Mouse (Mus musculus) hindbrain, postnatal 0 days (tissue): ENCODE data around the gene Sh3bgrl2. TPM values are rescaled to one million over a fixed set of nuclear protein-coding genes. Genes with fewer than 3 reads are reported as not detected.
A peak's percentile ranks its signal among the peaks of the same experiment; 100 is the strongest.

Source experiments
- ATAC-seq: fragments of 200-750 bp; cut with Nextera tagmentation; 2 replicates; pipeline ENCODE4 v1.8.0; 2017; ENCODE audit warnings: mild to moderate bottlenecking, moderate TSS enrichment, moderate library complexity
- DNase-seq: peaks from one replicate; pipeline ENCODE4 v3.0.0-alpha.2; 2015; ENCODE audit warnings: low spot score
- H3K27ac ChIP-seq: fragments of 300-500 bp; sonication (generic); 2 replicates; pipeline ENCODE4 v1.5.1; 2014; ENCODE audit warnings: mild to moderate bottlenecking
- H3K27me3 ChIP-seq: fragments of 300-500 bp; sonication (generic); 2 replicates; pipeline ENCODE4 v1.6.1; 2014; ENCODE audit warnings: low read length, mixed read lengths; ENCODE audit not compliant: insufficient read depth
- H3K36me3 ChIP-seq: fragments of 300-500 bp; sonication (generic); 2 replicates; pipeline ENCODE4 v1.6.1; 2014; ENCODE audit warnings: low read length, mixed read lengths; ENCODE audit not compliant: insufficient read depth
- H3K4me1 ChIP-seq: fragments of 300-500 bp; sonication (generic); 2 replicates; pipeline ENCODE4 v1.6.1; 2014; ENCODE audit warnings: antibody characterized with exemption, low read length, mixed read lengths; ENCODE audit not compliant: insufficient read depth
- H3K4me2 ChIP-seq: fragments of 300-500 bp; sonication (generic); 2 replicates; pipeline ENCODE4 v1.6.1; 2014; ENCODE audit warnings: low read depth, mild to moderate bottlenecking, low read length, moderate library complexity, mixed read lengths
- H3K4me3 ChIP-seq: fragments of 300-500 bp; sonication (generic); 2 replicates; pipeline ENCODE4 v1.5.1; 2014; ENCODE audit warnings: low read length
- H3K9ac ChIP-seq: fragments of 300-500 bp; sonication (generic); replicated peaks from 2 replicates; pipeline ENCODE4 v1.6.1; 2014; ENCODE audit warnings: mild to moderate bottlenecking, low read length, moderate library complexity, mixed read lengths
- H3K9me3 ChIP-seq: fragments of 300-500 bp; sonication (generic); 2 replicates; pipeline ENCODE4 v1.6.1; 2016; ENCODE audit warnings: low read length, mixed read lengths
- CTCF ChIP-seq: IDR thresholded peaks from 2 replicates; pipeline ENCODE4 v1.5.1; 2016; ENCODE audit warnings: antibody characterized with exemption, control low read depth, low read depth
- WGBS: fragments of 180-500 bp; shearing (Covaris S2); extraction: QIAGEN DNeasy Blood & Tissue Kit; methylation state at CpG from one replicate; pipeline ENCODE4 v1.1.7; 2014; 5-methylcytosine and 5-hydroxymethylcytosine counted together
- polyA plus RNA-seq: library from polyadenylated mRNA; unstranded; fragments of >200 nt; fragmentation: Nextera tagmentation; extraction: Ambion mirVana; gene quantifications from 2 replicates; pipeline ENCODE4 v1.2.1, GENCODE M21; 2015
- total RNA-seq: library from RNA; depleted of rRNA; stranded (reverse); fragments of >200 nt; gene quantifications from 2 replicates; pipeline ENCODE4 v1.2.3, GENCODE M21; 2014

The Sh3bgrl2 gene
- total and polyA plus RNA-seq, 2 experiments from 2014 or later, result 7.1 to 11.9 TPM

- Histone ChIP-seq H3K4me3 (no peak overlapping the region), H3K9me3 (no peaks in the 10 kb centered on the region), H3K4me1 (peaks cover 7% of the 10 kb centered on the region; the same call in 1 of the 2 replicates), H3K4me2 (no peak overlapping the region), H3K27ac (peak overlapping the region; percentile 60), H3K36me3 (no peaks in the 10 kb centered on the region), H3K27me3 (no peaks in the 10 kb centered on the region), H3K9ac (no peak overlapping the region)
- WGBS, result 41% methylated on average over 10 of the region's 10 CpGs
- peak; percentile 78 for ATAC-seq
- DNase-seq, result peak; percentile 72
- no peak for TF ChIP-seq CTCF
Observed at GRCm38 (mm10) chr9:83556780-83557771, 8.9 kb downstream of the Sh3bgrl2 start.

GRCm38 (mm10) chr9:83560670-83561069 lies 12.5 kb downstream of the Sh3bgrl2 start:
- no peak for TF ChIP-seq CTCF
- Histone ChIP-seq H3K27me3 (no peaks in the 10 kb centered on the region), H3K4me2 (no peak overlapping the region), H3K4me1 (peaks cover 7% of the 10 kb centered on the region; the same call in 1 of the 2 replicates), H3K9me3 (no peaks in the 10 kb centered on the region), H3K27ac (no peak overlapping the region), H3K9ac (no peak overlapping the region), H3K4me3 (no peak overlapping the region), H3K36me3 (no peaks in the 10 kb centered on the region)
- DNase-seq (no peak), ATAC-seq (no peak)
- 92% methylated on average over 4 of the region's 4 CpGs for WGBS

GRCm38 (mm10) chr9:83562889-83563288 lies 14.8 kb downstream of the Sh3bgrl2 start:
- no peak for TF ChIP-seq CTCF
- Histone ChIP-seq H3K4me1 (no peaks in the 10 kb centered on the region), H3K4me3 (no peak overlapping the region), H3K27ac (no peak overlapping the region), H3K9ac (no peak overlapping the region), H3K4me2 (no peak overlapping the region), H3K9me3 (no peaks in the 10 kb centered on the region), H3K27me3 (no peaks in the 10 kb centered on the region), H3K36me3 (no peaks in the 10 kb centered on the region)
- 92% methylated on average over 7 of the region's 7 CpGs for WGBS
- ATAC-seq (no peak), DNase-seq (no peak)

- Histone ChIP-seq H3K27ac (no peak overlapping the region), H3K27me3 (no peaks in the 10 kb centered on the region), H3K4me2 (no peak overlapping the region), H3K4me1 (no peaks in the 10 kb centered on the region), H3K36me3 (no peaks in the 10 kb centered on the region), H3K9ac (no peak overlapping the region), H3K4me3 (no peak overlapping the region), H3K9me3 (no peaks in the 10 kb centered on the region)
- no peak for TF ChIP-seq CTCF
- 46% methylated on average over 16 of the region's 16 CpGs for WGBS
- ATAC-seq (no peak), DNase-seq (no peak)
Observed at GRCm38 (mm10) chr9:83563808-83564549, 15.9 kb downstream of the Sh3bgrl2 start.

- Histone ChIP-seq H3K27ac (no peak overlapping the region), H3K4me3 (no peak overlapping the region), H3K27me3 (no peaks in the 10 kb centered on the region), H3K4me1 (no peaks in the 10 kb centered on the region), H3K9ac (no peak overlapping the region), H3K9me3 (no peaks in the 10 kb centered on the region), H3K36me3 (no peaks in the 10 kb centered on the region), H3K4me2 (no peak overlapping the region)
- 72% methylated on average over 13 of the region's 13 CpGs for WGBS
- DNase-seq (no peak), ATAC-seq (peak; percentile 21; the same call in 1 of the 2 replicates)
- no peak for TF ChIP-seq CTCF
Observed at GRCm38 (mm10) chr9:83564934-83565652, 17.0 kb downstream of the Sh3bgrl2 start.

- Histone ChIP-seq H3K4me3 (no peak overlapping the region), H3K9ac (no peak overlapping the region), H3K4me1 (no peaks in the 10 kb centered on the region), H3K27me3 (no peaks in the 10 kb centered on the region), H3K27ac (no peak overlapping the region), H3K4me2 (no peak overlapping the region), H3K36me3 (no peaks in the 10 kb centered on the region), H3K9me3 (no peaks in the 10 kb centered on the region)
- DNase-seq, result no peak
- TF ChIP-seq CTCF, result no peak
- ATAC-seq, result no peak
- WGBS, result 87% methylated on average over 6 of the region's 6 CpGs
Observed at GRCm38 (mm10) chr9:83566141-83566540, 18.0 kb downstream of the Sh3bgrl2 start.
